Mouse (Mus musculus): ENCODE measurements around the gene Sdhaf1. TPM values are rescaled to one million over a fixed set of nuclear protein-coding genes. Genes with fewer than 3 reads are reported as not detected.

The Sdhaf1 gene
- total RNA-seq, 2 experiments from 2014 or later = 17.9 to 19.7 TPM

- DNase-seq = no peak
Observed at GRCm38 (mm10) chr7:30293795-30294194, 29.9 kb downstream of the Sdhaf1 start.

GRCm38 (mm10) chr7:30291215-30292131, 32.2 kb downstream of the Sdhaf1 start, which contains the start of gene Clip3:
Clip3 (plus strand) TSS chr7:30291728.
- peak; percentile 71 for DNase-seq

- no peak for DNase-seq
Observed at GRCm38 (mm10) chr7:30289714-30290399, 33.8 kb downstream of the Sdhaf1 start.

DNA sequence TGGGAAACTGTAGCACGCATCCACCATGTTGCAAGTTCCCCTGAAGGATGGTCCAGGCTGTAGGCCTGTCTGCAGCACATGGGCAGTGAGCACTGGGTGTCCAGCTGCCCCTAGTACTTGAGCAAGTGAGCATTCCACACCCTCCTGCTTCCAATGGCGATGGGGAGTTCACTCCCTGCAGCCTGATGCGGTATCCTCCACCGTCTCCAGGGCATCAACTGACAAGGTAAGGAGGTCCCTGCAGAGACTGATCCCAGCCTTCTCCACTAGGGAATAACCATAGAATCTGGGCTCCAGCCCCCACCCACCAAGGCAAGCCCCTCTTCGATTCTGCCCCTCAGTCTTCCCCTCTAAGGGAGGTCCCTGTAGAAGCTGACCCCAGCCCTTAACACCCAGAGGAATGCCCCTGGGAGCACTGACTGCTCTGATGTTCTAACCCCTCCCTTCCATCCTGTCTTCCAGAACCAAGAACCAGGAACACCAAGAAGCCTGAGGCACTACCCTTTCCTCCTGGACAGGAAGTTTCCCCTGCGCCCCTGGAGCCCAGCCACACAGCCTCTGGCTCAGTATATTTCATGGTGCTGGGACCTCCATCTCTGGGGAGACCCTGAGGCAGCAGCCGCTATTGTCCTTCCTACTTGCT, 34.5 kb downstream of the Sdhaf1 start:
- no peak for DNase-seq

GRCm38 (mm10) chr7:30288046-30288445, 35.6 kb downstream of the Sdhaf1 start:
- DNase-seq = no peak

DNA sequence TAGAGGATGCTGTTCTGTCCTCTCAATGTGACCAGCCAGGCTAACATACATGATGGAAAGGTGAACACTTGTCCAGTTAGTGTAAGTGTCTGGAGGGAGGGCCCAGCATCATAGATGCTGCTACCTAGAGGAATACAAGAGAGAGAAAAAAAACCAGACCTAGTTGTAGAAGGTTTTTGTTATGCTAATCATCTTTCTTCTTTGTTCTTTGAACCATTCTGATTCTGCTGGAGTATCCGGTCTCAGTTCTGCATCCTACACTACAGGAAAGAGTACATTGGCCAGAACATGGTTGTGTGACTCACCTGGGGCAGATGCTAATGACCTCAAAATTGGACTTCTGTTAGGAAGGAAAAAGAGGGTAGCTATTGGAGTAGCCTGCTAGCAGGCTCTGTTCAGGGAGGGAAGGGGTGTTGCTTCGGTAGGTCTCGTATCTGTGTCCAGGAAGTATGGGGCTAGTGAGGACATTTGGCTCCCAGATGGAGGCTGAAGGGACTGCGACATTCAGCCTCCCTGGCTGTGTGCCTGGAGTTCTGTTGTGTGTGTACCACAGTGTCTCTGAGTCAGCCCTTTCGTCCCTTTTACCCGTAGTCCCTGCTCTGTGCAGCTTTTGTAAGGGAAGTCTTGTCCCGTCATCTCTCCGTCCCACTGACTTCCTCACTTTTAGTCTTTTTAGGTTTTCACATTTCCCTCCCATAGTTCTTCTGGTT, 36.8 kb downstream of the Sdhaf1 start:
- peak; percentile 56 for DNase-seq

DNA sequence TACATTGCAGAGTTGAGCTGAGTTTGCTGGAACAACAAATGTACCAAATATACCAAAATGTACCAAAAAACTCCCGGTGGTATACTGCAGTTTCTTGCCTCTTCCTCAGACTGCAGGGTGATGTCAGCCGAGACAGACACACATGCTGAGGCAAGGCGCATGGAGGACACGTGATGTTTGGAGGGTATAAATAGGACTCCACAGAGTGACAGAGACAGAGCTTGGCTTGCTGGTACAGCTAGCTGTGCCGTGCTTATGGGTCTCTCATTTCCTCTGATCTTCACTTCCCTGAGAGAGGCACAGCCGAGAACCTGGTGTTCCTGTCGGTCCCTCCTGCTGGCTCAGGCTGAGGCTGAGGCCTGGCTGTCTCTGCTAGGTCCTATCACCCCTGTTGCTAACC, 41.0 kb downstream of the Sdhaf1 start:
- DNase-seq = no peak

GRCm38 (mm10) chr7:30281522-30281921, 42.2 kb downstream of the Sdhaf1 start:
- DNase-seq = no peak

GRCm38 (mm10) chr7:30280670-30281138, 43.0 kb downstream of the Sdhaf1 start:
- peak; percentile 86 for DNase-seq

DNA sequence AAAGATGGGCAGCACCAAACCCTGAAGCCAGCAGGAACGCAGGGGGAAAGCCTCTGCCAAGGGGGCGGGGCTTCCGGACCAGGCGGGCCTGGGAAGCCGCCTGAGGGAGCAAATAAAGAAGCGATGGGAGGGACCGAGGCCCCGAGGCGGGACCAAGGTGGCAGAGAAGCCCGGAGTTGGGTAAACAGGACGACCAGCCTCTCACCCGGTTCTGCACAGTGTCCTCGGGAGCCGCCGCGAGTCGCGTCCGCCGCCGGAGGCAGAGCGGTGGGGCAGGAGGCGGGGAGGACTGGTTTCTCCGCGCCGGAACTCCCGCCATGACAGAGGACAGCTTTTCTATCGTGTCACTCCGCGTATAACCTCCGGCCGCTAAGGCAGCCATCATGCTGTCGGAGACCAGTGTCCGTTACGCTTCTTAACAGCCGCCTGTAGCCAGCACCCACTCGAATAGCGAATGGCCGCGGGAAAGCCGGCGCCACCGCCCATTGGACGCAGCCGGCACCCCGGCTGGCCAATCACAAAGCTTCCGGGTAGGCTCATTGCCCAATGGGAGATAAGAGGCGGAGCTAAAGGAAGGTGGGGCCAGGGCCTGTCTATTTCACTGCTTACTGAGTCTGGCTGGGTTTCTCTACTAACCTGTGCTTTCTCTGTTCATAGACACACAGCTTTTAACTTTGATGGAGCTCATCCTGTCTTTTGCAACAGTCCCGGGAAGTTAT, 43.6 kb downstream of the Sdhaf1 start, which contains the start of the genes Thap8 and Wdr62:
TSS of gene Thap8 (plus strand) at position 144 of the 719 bp plus-strand sequence.
TSS of gene Wdr62 (minus strand) at position 469 of the 719 bp plus-strand sequence.
- peak; percentile 94 for DNase-seq

DNA sequence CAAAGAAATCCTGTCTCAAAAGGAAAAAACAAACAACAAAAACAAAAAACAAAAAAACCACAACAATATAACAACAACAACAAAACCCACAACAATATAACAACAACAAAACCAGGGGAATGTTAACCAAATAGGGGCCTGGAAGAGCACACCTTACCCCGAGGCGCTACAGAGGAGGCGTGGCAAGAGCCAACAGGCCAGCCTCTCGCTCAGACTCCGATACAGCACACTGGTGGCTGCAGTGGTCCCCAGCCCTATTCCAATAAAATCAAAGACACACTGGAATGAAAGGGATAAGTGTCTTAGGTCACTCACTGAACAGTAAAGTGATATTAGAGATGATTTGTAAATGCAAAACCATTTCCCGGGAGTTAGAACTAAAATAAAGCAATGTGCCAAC, 44.2 kb downstream of the Sdhaf1 start:
- peak; percentile 34 for DNase-seq

DNA sequence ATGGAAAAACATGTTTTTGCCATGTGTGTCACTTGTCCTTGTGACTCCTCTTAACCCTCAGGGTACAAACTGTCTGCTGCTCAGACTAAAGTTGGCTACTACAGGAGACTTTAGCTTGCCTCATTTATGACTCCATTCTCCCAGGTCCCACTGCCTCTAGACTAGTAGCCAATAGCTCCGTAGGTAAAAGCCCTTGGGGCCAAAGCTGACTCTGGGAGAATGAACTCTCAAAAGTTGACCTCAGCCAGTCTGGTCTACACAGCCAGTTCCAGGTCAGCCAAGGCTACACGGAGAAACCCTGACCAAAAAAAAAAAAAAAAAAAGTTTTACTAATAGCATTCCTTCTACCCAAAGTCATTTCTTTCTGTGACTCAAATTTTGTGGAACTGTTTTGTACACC, 44.8 kb downstream of the Sdhaf1 start:
- peak; percentile 56 for DNase-seq

- DNase-seq = no peak
Observed at GRCm38 (mm10) chr7:30274383-30274782, 49.3 kb downstream of the Sdhaf1 start.

Other genes starting within 250 kb of the Sdhaf1 start
- under 1 TPM; 0.63 to 0.73 TPM for gene Gm26920, start 233.5 kb downstream of the Sdhaf1 start, total RNA-seq (2021)
- 1 to 10 TPM; 1.8 to 2.2 TPM for gene Zfp566, start 233.4 kb downstream of the Sdhaf1 start, total RNA-seq (2021)
- gene Zfp260, start 229.1 kb downstream of the Sdhaf1 start, total RNA-seq (2021) = 10 to 100 TPM; 42.0 to 44.7 TPM
- gene Zfp382, start 202.0 kb downstream of the Sdhaf1 start, total RNA-seq (2021) = 1 to 10 TPM; 4.1 to 6.5 TPM
- gene Zfp146, start 154.1 kb downstream of the Sdhaf1 start, total RNA-seq (2021) = 10 to 100 TPM; 57.4 to 65.2 TPM
- gene Cox7a1, start 139.8 kb downstream of the Sdhaf1 start, total RNA-seq (2021) = 1,000 to 10,000 TPM; 1,474 to 1,616 TPM
- gene Capns1, start 125.1 kb downstream of the Sdhaf1 start, total RNA-seq (2021) = 100 to 1,000 TPM; 444 to 475 TPM
- 100 to 1,000 TPM; 103 to 108 TPM for gene Polr2i, start 91.9 kb downstream of the Sdhaf1 start, total RNA-seq (2021)
- 10 to 100 TPM; 73.6 to 81.0 TPM for gene Tbcb, start 91.6 kb downstream of the Sdhaf1 start, total RNA-seq (2021)
- gene Ovol3, start 88.2 kb downstream of the Sdhaf1 start, total RNA-seq (2021) = not detected
- under 1 TPM; 0.61 to 0.63 TPM for gene Thap8, start 43.8 kb downstream of the Sdhaf1 start, total RNA-seq (2021)
- gene Wdr62, start 43.5 kb downstream of the Sdhaf1 start, total RNA-seq (2021) = 10 to 100 TPM; 12.1 to 14.3 TPM
- 10 to 100 TPM; 31.6 to 36.5 TPM for gene Clip3, start 32.2 kb downstream of the Sdhaf1 start, total RNA-seq (2021)
- 10 to 100 TPM; 46.8 to 49.0 TPM for gene Alkbh6, start 15.2 kb downstream of the Sdhaf1 start, total RNA-seq (2021)
- gene Syne4, start 9.1 kb downstream of the Sdhaf1 start, total RNA-seq (2021) = 10 to 100 TPM; 17.6 to 22.3 TPM
- gene E130208F15Rik, start 2.2 kb downstream of the Sdhaf1 start, total RNA-seq (2021) = 1 to 10 TPM; 2.8 TPM
- gene Lrfn3, start 38.9 kb upstream of the Sdhaf1 start, total RNA-seq (2021) = 10 to 100 TPM; 13.2 to 15.1 TPM
- 10 to 100 TPM; 25.8 to 29.1 TPM for gene Tyrobp, start 89.9 kb upstream of the Sdhaf1 start, total RNA-seq (2021)
- gene Hcst, start 96.0 kb upstream of the Sdhaf1 start, total RNA-seq (2021) = 1 to 10 TPM; 3.7 to 4.9 TPM
- gene Nfkbid, start 97.8 kb upstream of the Sdhaf1 start, total RNA-seq (2021) = 1 to 10 TPM; 2.3 to 2.4 TPM
- gene Aplp1, start 121.6 kb upstream of the Sdhaf1 start, total RNA-seq (2021) = 10 to 100 TPM; 26.1 to 34.3 TPM
- gene Kirrel2, start 133.8 kb upstream of the Sdhaf1 start, total RNA-seq (2021) = not detected
- gene Nphs1, start 134.4 kb upstream of the Sdhaf1 start, total RNA-seq (2021) = not detected
- 10 to 100 TPM; 26.0 to 56.1 TPM for gene Prodh2, start 169.7 kb upstream of the Sdhaf1 start, total RNA-seq (2021)
- gene Arhgap33, start 211.2 kb upstream of the Sdhaf1 start, total RNA-seq (2021) = 10 to 100 TPM in 1 of 2 experiments, 1 to 10 TPM in 1; 5.0 to 11.7 TPM
- gene Hspb6, start 228.3 kb upstream of the Sdhaf1 start, total RNA-seq (2021) = 10 to 100 TPM; 25.5 to 68.9 TPM
- 10 to 100 TPM in 1 of 2 experiments, 1 to 10 TPM in 1; 5.3 to 10.1 TPM for gene Proser3, start 228.4 kb upstream of the Sdhaf1 start, total RNA-seq (2021)
- gene Lin37, start 235.9 kb upstream of the Sdhaf1 start, total RNA-seq (2021) = 10 to 100 TPM; 34.4 to 40.5 TPM
- gene U2af1l4, start 239.4 kb upstream of the Sdhaf1 start, total RNA-seq (2021) = 10 to 100 TPM; 61.4 to 71.1 TPM
- 1 to 10 TPM; 2.4 to 7.1 TPM for gene Gm49396, start 239.4 kb upstream of the Sdhaf1 start, total RNA-seq (2021)
- gene Psenen, start 239.7 kb upstream of the Sdhaf1 start, total RNA-seq (2021) = 100 to 1,000 TPM; 119 to 128 TPM
- 1 to 10 TPM; 2.6 to 4.7 TPM for gene Igflr1, start 241.5 kb upstream of the Sdhaf1 start, total RNA-seq (2021)

All from adrenal gland, postnatal 10 days (tissue).